In genomic region chr1:180331546-180332075, GRCm38 (mm10) we compare ENCODE assay signal across 8 mouse cellular contexts. TPM values are rescaled to one million over a fixed set of nuclear protein-coding genes. Genes with fewer than 3 reads are reported as not detected.
A peak's percentile ranks its signal among the peaks of the same experiment; 100 is the strongest.
DNase-seq lines count a peak whose midpoint lies in the region; ATAC-seq and TF ChIP-seq lines count a peak whose summit lies in the region.

No protein-coding gene starts in this region.

- TF ChIP-seq CTCF in kidney, adult 2 months (conservative IDR thresholded peaks at IDR 0.05; ENCODE audit: insufficient read depth, insufficient read length, low read depth, low read length), result no peak

- H3K27ac ChIP-seq in kidney, adult 2 months (ENCODE audit: insufficient read depth, low read depth, low read length), result peak overlapping the region; percentile 58

- no peaks in the 10 kb centered on the region for H3K27me3 ChIP-seq in kidney, adult 2 months (replicated peaks; ENCODE audit: control insufficient read depth, insufficient read depth, low read length)

- ATAC-seq in granulocyte monocyte progenitor cell, adult 5-6 weeks (replicated peaks; ENCODE audit: poor library complexity, severe bottlenecking), result peak; percentile 22; the same call in 1 of the 2 replicates

- peak; percentile 58 to 66 for DNase-seq in lung, adult 18-20 months
- no peak for DNase-seq in lung, postnatal 14 days
- peak; percentile 56 for DNase-seq in cerebellum, adult 11 months
- DNase-seq in kidney, adult 2 months, result peak; percentile 62
- DNase-seq in lung, postnatal 4 days, result peak; percentile 52 to 59
- peak; percentile 52 for DNase-seq in thymus, postnatal 25 days
- no peak for DNase-seq in spleen, postnatal 4 days (ENCODE audit: low spot score in 2 of 2)

- H3K4me1 ChIP-seq in kidney, adult 2 months (ENCODE audit: control insufficient read depth, insufficient read depth, low read length), result peaks cover 18% of the 10 kb centered on the region

- no peak for TF ChIP-seq POLR2A in kidney, adult 2 months (IDR thresholded peaks at IDR 0.05; ENCODE audit: low read depth, low read length)

- peaks cover 2% of the 10 kb centered on the region; the same call in 1 of the 2 replicates for H3K36me3 ChIP-seq in kidney, adult 2 months (ENCODE audit: control insufficient read depth, insufficient read depth, low read length)

- WGBS in kidney, adult 2 months, result 6% methylated on average over 21 of the region's 21 CpGs

- peak overlapping the region; percentile 97 for H3K4me3 ChIP-seq in kidney, adult 2 months (ENCODE audit: insufficient read depth, low read depth, low read length)

RNA-seq across cellular contexts. Expression of gene Itpkb, which starts 1.3 kb away (rescaled TPM):
- total RNA-seq in granulocyte monocyte progenitor cell, adult 5-6 weeks (2014; fragmentation: Nextera tagmentation), result 18.7 and 19.6 TPM in 2 replicates
- 9.6 and 13.3 TPM in 2 replicates for total RNA-seq in granulocyte monocyte progenitor cell, adult 5-6 weeks (2017)
- 14.1 and 14.9 TPM in 2 replicates for polyA plus RNA-seq in kidney, adult 2 months (2012; rRNA removed)

Comparison
In these comparisons a context has a peak if more than half of its experiments do, and no peak if none do; other contexts are left out.
1. DNase-seq: peak in lung, adult 18-20 months (2 of 2), cerebellum, adult 11 months (single experiment), kidney, adult 2 months (single experiment), lung, postnatal 4 days (2 of 2) and thymus, postnatal 25 days (single experiment); none in lung, postnatal 14 days (single experiment) and spleen, postnatal 4 days (0 of 2).